Mouse (Mus musculus) c-Kit-positive CD71-positive TER-119-positive erythroid progenitor cells, embryonic 14.5 days (primary cell): ENCODE measurements at regions not wholly inside any gene's neighbourhood (a gene's known extent, or its start where the extent isn't known, plus 50 kb on each side); places are given as distances from the start of the nearest gene placed in this dataset.

ENCODE experiments used
- DNase-seq: peaks from one replicate; pipeline ENCODE4 v3.0.0-alpha.2; 2013; ENCODE audit warnings: low spot score

GRCm38 (mm10) chr1:55807028-55807427 is 401.3 kb downstream of the Plcl1 start:
- DNase-seq: no peak

GRCm38 (mm10) chr1:55808724-55809519 is 403.2 kb downstream of the Plcl1 start:
- DNase-seq: no peak

GRCm38 (mm10) chr1:55812486-55812885 is 406.8 kb downstream of the Plcl1 start:
- DNase-seq: no peak

GRCm38 (mm10) chr1:55820866-55821500 is 415.3 kb downstream of the Plcl1 start:
- no peak for DNase-seq

- DNase-seq: no peak
These were observed 416.9 kb downstream of the Plcl1 start for GRCm38 (mm10) chr1:55822599-55822998.

- no peak for DNase-seq
These were observed 421.5 kb downstream of the Plcl1 start for GRCm38 (mm10) chr1:55827191-55827590.

- DNase-seq: no peak
These were observed 429.6 kb downstream of the Plcl1 start for GRCm38 (mm10) chr1:55835281-55835680.

GRCm38 (mm10) chr1:55836750-55837149 is 431.0 kb downstream of the Plcl1 start:
- no peak for DNase-seq

GRCm38 (mm10) chr1:55837366-55837765 is 431.6 kb downstream of the Plcl1 start:
- no peak for DNase-seq

- DNase-seq: peak; percentile 3
These were observed 432.4 kb downstream of the Plcl1 start for GRCm38 (mm10) chr1:55838168-55838567.

GRCm38 (mm10) chr1:55848806-55849205 is 443.1 kb downstream of the Plcl1 start:
- DNase-seq: no peak

- DNase-seq: no peak
These were observed 446.6 kb downstream of the Plcl1 start for GRCm38 (mm10) chr1:55852354-55852753.

- DNase-seq: no peak
These were observed 453.4 kb downstream of the Plcl1 start for GRCm38 (mm10) chr1:55859113-55859512.

- no peak for DNase-seq
These were observed 457.4 kb downstream of the Plcl1 start for GRCm38 (mm10) chr1:55863113-55863512.

- no peak for DNase-seq
These were observed 459.6 kb downstream of the Plcl1 start for GRCm38 (mm10) chr1:55865274-55865673.

GRCm38 (mm10) chr1:55866677-55867076 is 461.0 kb downstream of the Plcl1 start:
- no peak for DNase-seq

GRCm38 (mm10) chr1:55873583-55873982 is 467.9 kb downstream of the Plcl1 start:
- no peak for DNase-seq

GRCm38 (mm10) chr1:55874143-55874867 is 468.6 kb downstream of the Plcl1 start:
- DNase-seq: peak; percentile 55

- no peak for DNase-seq
These were observed 469.1 kb downstream of the Plcl1 start for GRCm38 (mm10) chr1:55874868-55875144.

GRCm38 (mm10) chr1:55884576-55884975 is 478.9 kb downstream of the Plcl1 start:
- no peak for DNase-seq

GRCm38 (mm10) chr1:55886383-55887070 is 480.8 kb downstream of the Plcl1 start:
- peak; percentile 17 for DNase-seq

GRCm38 (mm10) chr1:55887386-55887785 is 481.7 kb downstream of the Plcl1 start:
- no peak for DNase-seq
